Mouse (Mus musculus): Measurements from ENCODE around the gene Dmc1. TPM values are rescaled to one million over a fixed set of nuclear protein-coding genes. Genes with fewer than 3 reads are reported as not detected.

Gene Dmc1
- total RNA-seq, 1 experiment from 2014 or later = 3.1 TPM

DNA sequence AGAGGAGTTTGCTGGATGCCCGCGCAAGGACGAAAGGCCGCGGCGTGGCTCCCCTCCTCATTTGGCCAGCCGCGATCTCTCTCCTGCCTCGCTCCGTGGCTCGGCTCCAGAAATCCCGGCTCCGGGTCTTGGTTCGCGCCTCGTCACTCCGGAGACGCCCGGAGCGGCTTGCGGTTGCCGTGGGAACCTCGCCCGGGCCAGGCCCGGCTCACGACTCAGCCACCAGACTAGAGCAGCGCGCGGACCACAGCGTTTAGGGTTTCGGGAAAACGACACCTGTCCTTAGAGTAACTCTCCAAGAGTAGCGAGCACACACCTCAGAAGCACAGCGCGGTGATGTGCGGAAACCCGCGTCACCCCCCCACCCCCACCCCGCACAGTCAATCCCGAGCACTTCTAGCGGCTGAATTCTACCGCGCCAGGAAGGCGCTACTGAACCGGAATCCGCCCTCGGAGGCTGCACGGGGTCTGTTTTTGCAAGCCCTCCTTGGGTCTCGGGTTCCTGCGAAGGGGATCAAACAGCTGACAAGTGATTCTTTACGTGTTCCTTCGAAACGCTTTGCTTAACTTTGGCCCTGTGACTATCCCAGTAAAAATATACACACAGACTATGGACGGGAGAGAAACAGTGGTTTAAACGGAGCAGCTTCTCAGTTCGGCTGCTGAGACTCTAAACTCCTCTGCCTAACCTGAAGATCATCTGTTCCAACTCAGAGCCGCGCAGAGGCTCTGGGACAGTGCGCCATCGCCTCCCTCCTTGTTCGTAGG, 93.2 kb downstream of the Dmc1 start:
- peak; percentile 95 for DNase-seq

Small RNA genes lying within 50 kb of the gene (microRNA-seq; reads per million reads assigned to microRNA genes)
- gene Gm27903 = 0 reads per million in 2 experiments

Other genes starting within 250 kb of the Dmc1 start
- 45.2 and 48.0 TPM in 2 replicates for gene Tmem184b, start 201.5 kb downstream of the Dmc1 start, total RNA-seq (2021)
- 66.7 and 85.8 TPM in 2 replicates for gene Csnk1e, start 149.5 kb downstream of the Dmc1 start, total RNA-seq (2021)
- gene Kcnj4, start 99.9 kb downstream of the Dmc1 start, total RNA-seq (2021) = 0.19 and 0.23 TPM in 2 replicates
- 6.8 and 7.3 TPM in 2 replicates for gene Kdelr3, start 88.7 kb downstream of the Dmc1 start, total RNA-seq (2021)
- 281 and 315 TPM in 2 replicates for gene Ddx17, start 58.4 kb downstream of the Dmc1 start, total RNA-seq (2021)
- 2.6 and 4.8 TPM in 2 replicates for gene Fam227a, start 53.8 kb upstream of the Dmc1 start, total RNA-seq (2021)
- 21.9 and 24.8 TPM in 2 replicates for gene Cby1, start 54.1 kb upstream of the Dmc1 start, total RNA-seq (2021)
- 116 and 120 TPM in 2 replicates for gene Tomm22, start 65.8 kb upstream of the Dmc1 start, total RNA-seq (2021)
- gene Josd1, start 82.8 kb upstream of the Dmc1 start, total RNA-seq (2021) = 38.0 and 43.9 TPM in 2 replicates
- gene Gtpbp1, start 85.7 kb upstream of the Dmc1 start, total RNA-seq (2021) = 26.1 and 35.8 TPM in 2 replicates
- 61.1 and 78.0 TPM in 2 replicates for gene Sun2, start 137.4 kb upstream of the Dmc1 start, total RNA-seq (2021)
- gene Dnal4, start 172.7 kb upstream of the Dmc1 start, total RNA-seq (2021) = 16.6 and 20.1 TPM in 2 replicates
- gene Nptxr, start 199.7 kb upstream of the Dmc1 start, total RNA-seq (2021) = 7.0 and 8.4 TPM in 2 replicates
- 0.71 and 0.96 TPM in 2 replicates for gene Npcd, start 229.1 kb upstream of the Dmc1 start, total RNA-seq (2021)
- 60.1 and 64.8 TPM in 2 replicates for gene Cbx6, start 229.6 kb upstream of the Dmc1 start, total RNA-seq (2021)

Measured in adrenal gland, postnatal 14 days (tissue).